Mouse (Mus musculus) liver, embryonic 14.5 days (tissue): ENCODE data around the gene Hsf2. TPM values are rescaled to one million over a fixed set of nuclear protein-coding genes. Genes with fewer than 3 reads are reported as not detected.

Experiments
- ATAC-seq: fragments of 200-750 bp; cut with Nextera tagmentation; 2 replicates; pipeline ENCODE4 v1.8.0; 2017; ENCODE audit warnings: moderate number of reproducible peaks, mild to moderate bottlenecking, moderate library complexity; ENCODE audit not compliant: insufficient read depth
- DNase-seq, 3 experiments: peaks; one replicate each; pipeline ENCODE4 v3.0.0-alpha.2; 2012 to 2013; ENCODE audit warnings: low read depth in 3 of 3, low spot score in 3 of 3
- H3K27ac ChIP-seq: fragments of 300-500 bp; sonication (generic); 2 replicates; pipeline ENCODE4 v1.5.1; 2014; ENCODE audit warnings: moderate library complexity, mild to moderate bottlenecking, control low read depth, inconsistent platforms
- H3K27me3 ChIP-seq: fragments of 300-500 bp; sonication (generic); 2 replicates; pipeline ENCODE4 v1.6.1; 2014; ENCODE audit warnings: mild to moderate bottlenecking, low read length, moderate library complexity; ENCODE audit not compliant: control insufficient read depth, insufficient read depth
- H3K36me3 ChIP-seq: fragments of 300-500 bp; sonication (generic); replicated peaks from 2 replicates; pipeline ENCODE4 v1.6.1; 2014; ENCODE audit warnings: low read depth; ENCODE audit not compliant: control insufficient read depth, insufficient read depth
- H3K4me1 ChIP-seq, 2 experiments: fragments of 200-500 bp in 1 of 2; fragments of 300-500 bp in 1 of 2; sonication (generic) in 1 of 2; replicated peaks; 2 replicates each; pipeline ENCODE4 v1.6.1; 2012 to 2014; ENCODE audit warnings: antibody characterized with exemption in 1 of 2, inconsistent platforms in 1 of 2, low read length in 1 of 2; ENCODE audit not compliant: control insufficient read depth in 2 of 2, insufficient read depth in 2 of 2
- H3K4me2 ChIP-seq: fragments of 300-500 bp; sonication (generic); 2 replicates; pipeline ENCODE4 v1.6.1; 2014; ENCODE audit warnings: low read depth, mild to moderate bottlenecking, control low read depth, moderate library complexity
- H3K4me3 ChIP-seq, 2 experiments: fragments of 200-500 bp in 1 of 2; fragments of 300-500 bp in 1 of 2; sonication (generic) in 1 of 2; 2 replicates each; pipeline ENCODE4 v1.5.1; 2012 to 2014; ENCODE audit warnings: low read depth in 2 of 2, low read length in 2 of 2, mild to moderate bottlenecking in 2 of 2, control low read depth in 1 of 2, inconsistent platforms in 1 of 2, moderate library complexity in 1 of 2; ENCODE audit not compliant: insufficient read depth in 1 of 2
- H3K9ac ChIP-seq: fragments of 300-500 bp; sonication (generic); replicated peaks from 2 replicates; pipeline ENCODE4 v1.6.1; 2014; ENCODE audit warnings: mild to moderate bottlenecking, control low read depth, moderate library complexity
- H3K9me3 ChIP-seq: fragments of 300-500 bp; sonication (generic); 2 replicates; pipeline ENCODE4 v1.6.1; 2016; ENCODE audit warnings: low read length, mixed read lengths; ENCODE audit not compliant: control insufficient read depth
- CTCF ChIP-seq: IDR thresholded peaks from 2 replicates; pipeline ENCODE4 v1.5.1; 2016; ENCODE audit warnings: antibody characterized with exemption, low read depth, control low read depth
- EP300 ChIP-seq: IDR thresholded peaks from 2 replicates; pipeline ENCODE4 v1.6.1; 2016; ENCODE audit warnings: antibody characterized with exemption, low read depth
- WGBS: fragments of 180-500 bp; shearing (Covaris S2); extraction: QIAGEN DNeasy Blood & Tissue Kit; methylation state at CpG from one replicate; pipeline ENCODE4 v1.1.7; 2014; ENCODE audit not compliant: insufficient replicate concordance; 5-methylcytosine and 5-hydroxymethylcytosine counted together
- polyA plus RNA-seq, 2 experiments: library from polyadenylated mRNA; depleted of rRNA in 1 of 2; stranded (reverse) in 1 of 2; unstranded in 1 of 2; fragments of >200 nt; fragmentation: Nextera tagmentation in 1 of 2; extraction: Ambion mirVana in 1 of 2; gene quantifications; 2 replicates each; pipeline versions ENCODE4 v1.2.1 to v1.2.3; 2012 to 2014

The Hsf2 gene
- polyA plus RNA-seq, 2 experiments: 4.8 to 7.5 TPM

GRCm38 (mm10) chr10:57481717-57482116, 4.5 kb upstream of the Hsf2 start:
- Histone ChIP-seq H3K27me3 (no peaks in the 10 kb centered on the region), H3K36me3 (no peaks in the 10 kb centered on the region), H3K27ac (no peak overlapping the region), H3K4me2 (no peak overlapping the region), H3K4me1 (peaks cover 0 to 5% of the 10 kb centered on the region in 2 experiments; a peak in 1 of 4 replicates), H3K9me3 (no peaks in the 10 kb centered on the region), H3K4me3 (no peak overlapping the region), H3K9ac (no peak overlapping the region)
- ATAC-seq (no peak), DNase-seq (no peak)
- TF ChIP-seq EP300 (no peak), CTCF (no peak)
- WGBS: 42% methylated on average over 5 of the region's 5 CpGs

GRCm38 (mm10) chr10:57484741-57485140, 1.4 kb upstream of the Hsf2 start:
- H3K36me3 ChIP-seq: no peaks in the 10 kb centered on the region
- peaks cover 0 to 7% of the 10 kb centered on the region in 2 experiments; a peak in 2 of 4 replicates for H3K4me1 ChIP-seq
- no peaks in the 10 kb centered on the region for H3K9me3 ChIP-seq
- H3K4me2 ChIP-seq: no peak overlapping the region
- ATAC-seq (no peak), DNase-seq (no peak)
- 64% methylated on average over 3 of the region's 3 CpGs for WGBS
- H3K4me3 ChIP-seq: no peak overlapping the region
- H3K27ac ChIP-seq: no peak overlapping the region
- H3K27me3 ChIP-seq: no peaks in the 10 kb centered on the region
- H3K9ac ChIP-seq: no peak overlapping the region
- TF ChIP-seq CTCF: no peak
- TF ChIP-seq EP300: no peak

- DNase-seq: no peak
- Histone ChIP-seq H3K4me3 (peak overlapping the region; percentile 80 to 94), H3K4me1 (peaks cover 0 to 7% of the 10 kb centered on the region in 2 experiments; a peak in 2 of 4 replicates), H3K4me2 (peak overlapping the region; percentile 89), H3K36me3 (no peaks in the 10 kb centered on the region), H3K27ac (no peak overlapping the region; the same call in 1 of the 2 replicates), H3K27me3 (no peaks in the 10 kb centered on the region), H3K9me3 (no peaks in the 10 kb centered on the region), H3K9ac (peak overlapping the region; percentile 69)
- under 1% methylated on average over 60 of the region's 65 CpGs for WGBS
- TF ChIP-seq CTCF (no peak), EP300 (no peak)
- peak; percentile 64 for ATAC-seq
These were observed 422 bp downstream of the Hsf2 start for GRCm38 (mm10) chr10:57486542-57487071.

DNA sequence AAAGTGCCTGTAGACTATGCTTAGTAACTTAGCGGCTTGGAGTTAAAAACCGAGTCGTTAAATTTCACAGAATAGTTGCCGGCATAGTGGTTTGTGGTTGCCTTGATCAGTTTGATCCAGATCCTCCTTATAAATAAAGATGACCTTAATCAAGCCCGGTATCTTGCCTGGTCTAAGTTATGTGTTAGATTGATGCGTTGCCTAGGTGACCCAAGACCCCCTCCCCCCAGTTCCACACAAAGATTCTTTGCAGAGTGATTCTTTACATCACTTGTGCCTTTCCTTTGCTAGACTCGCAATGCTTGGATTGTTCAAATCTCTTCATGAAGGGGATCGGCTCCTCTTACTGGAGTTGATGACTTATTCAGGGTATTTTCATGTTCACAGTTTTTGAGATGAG, 1.0 kb downstream of the Hsf2 start:
- ATAC-seq (no peak), DNase-seq (no peak)
- Histone ChIP-seq H3K27ac (no peak overlapping the region), H3K4me1 (peaks cover 0 to 7% of the 10 kb centered on the region in 2 experiments; a peak in 2 of 4 replicates), H3K9me3 (no peaks in the 10 kb centered on the region), H3K4me3 (peak overlapping the region; percentile 80 to 94), H3K27me3 (no peaks in the 10 kb centered on the region), H3K4me2 (peak overlapping the region; percentile 89), H3K36me3 (no peaks in the 10 kb centered on the region), H3K9ac (0 out of 2 replicates have a peak overlapping the region, but pooled peaks have one; percentile 7)
- TF ChIP-seq EP300: no peak
- WGBS: 8% methylated on average over 8 of the region's 8 CpGs

DNA sequence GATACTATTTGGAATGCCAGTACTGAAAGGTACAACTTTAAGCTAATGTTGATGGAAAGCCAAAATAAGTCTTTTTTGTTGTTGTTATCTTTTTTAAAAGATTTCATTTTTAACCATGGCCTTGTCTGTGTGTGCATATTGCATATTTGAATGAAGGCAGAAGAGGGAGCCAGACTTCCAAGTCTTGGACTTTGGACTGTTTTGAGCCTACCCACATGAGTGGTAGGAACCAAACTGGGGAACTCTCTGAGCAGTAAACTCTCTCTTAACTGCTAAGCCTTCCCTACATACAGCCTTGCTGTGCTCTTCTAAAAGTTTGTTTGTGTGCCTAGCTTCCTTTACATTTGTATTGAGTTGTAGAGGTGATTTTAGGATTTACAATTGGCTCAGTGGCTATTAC, 2.4 kb downstream of the Hsf2 start:
- TF ChIP-seq CTCF (no peak), EP300 (no peak)
- ATAC-seq (no peak), DNase-seq (no peak)
- Histone ChIP-seq H3K36me3 (no peaks in the 10 kb centered on the region), H3K27me3 (no peaks in the 10 kb centered on the region), H3K27ac (no peak overlapping the region), H3K9ac (no peak overlapping the region), H3K4me3 (no peak overlapping the region), H3K9me3 (no peaks in the 10 kb centered on the region), H3K4me2 (peak overlapping the region; percentile 16), H3K4me1 (peaks cover 0 to 7% of the 10 kb centered on the region in 2 experiments; a peak in 2 of 4 replicates)
